Mouse (Mus musculus): ENCODE measurements at regions not wholly inside any gene's neighbourhood (a gene's known extent, or its start where the extent isn't known, plus 50 kb on each side); places are given as distances from the start of the nearest gene placed in this dataset.

DNA sequence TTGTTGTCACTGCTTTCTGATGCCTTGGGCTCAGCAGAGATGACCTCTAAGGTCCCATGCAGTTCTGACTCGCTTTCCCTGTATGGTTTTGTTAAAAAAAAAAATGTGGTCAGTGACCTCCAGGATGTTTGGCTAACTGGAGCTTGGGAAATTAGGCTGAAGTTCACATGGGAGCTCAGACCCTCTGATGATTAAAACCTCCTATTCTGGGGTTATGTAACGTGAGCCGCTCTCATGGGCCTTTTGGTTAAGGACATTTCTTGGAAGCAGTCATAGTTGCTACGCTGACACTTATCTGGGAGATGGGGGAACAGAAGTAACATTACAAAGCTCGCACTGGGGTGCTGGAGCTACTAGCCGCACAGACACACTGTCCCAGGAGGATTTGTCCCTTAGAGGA lies 274.9 kb downstream of the Foxo1 start:
- Histone ChIP-seq H3K27ac (ENCODE audit: low read depth, low read length) (no peak overlapping the region), H3K9ac (replicated peaks; ENCODE audit: low read depth, low read length) (no peak overlapping the region), H3K9me3 (ENCODE audit: control insufficient read depth, low read length) (no peaks in the 10 kb centered on the region), H3K27me3 (ENCODE audit: control insufficient read depth, insufficient read depth, low read length) (no peaks in the 10 kb centered on the region), H3K36me3 (ENCODE audit: control insufficient read depth, insufficient read depth, low read length) (no peaks in the 10 kb centered on the region), H3K4me2 (ENCODE audit: low read depth, low read length) (no peak overlapping the region), H3K4me1 (ENCODE audit: control insufficient read depth, insufficient read depth, low read length) (no peaks in the 10 kb centered on the region), H3K4me3 (ENCODE audit: low read depth, low read length) (no peak overlapping the region)
- no peak for ATAC-seq (ENCODE audit: low read depth)
- WGBS, result 81% methylated on average over 6 of the region's 6 CpGs

DNA sequence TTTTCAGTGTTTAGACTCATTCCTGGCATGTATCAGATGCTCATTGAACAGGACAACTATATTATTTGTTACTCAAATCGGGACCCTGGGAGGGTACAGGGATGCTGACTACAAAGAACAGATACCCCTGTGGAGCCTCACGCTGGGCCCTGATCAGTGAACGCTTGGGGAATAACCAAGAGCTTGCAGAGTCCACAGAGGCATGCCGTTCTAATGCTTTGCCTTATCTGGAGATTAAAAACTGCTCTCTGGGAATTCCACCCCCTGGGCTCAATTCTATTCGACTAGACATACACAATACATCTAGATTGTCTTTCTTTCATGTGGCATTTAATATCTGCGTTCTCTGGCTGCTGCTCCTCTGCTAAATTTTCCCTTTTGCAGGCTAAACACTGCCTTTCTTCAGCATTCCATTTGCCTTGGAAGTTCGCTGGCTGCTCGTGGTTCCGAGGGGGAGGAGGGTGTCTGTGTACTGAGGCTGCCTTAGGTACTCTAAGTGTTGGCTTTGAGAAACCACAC lies 272.8 kb downstream of the Foxo1 start:
- no peak overlapping the region for H3K27ac ChIP-seq (ENCODE audit: low read depth, low read length)
- H3K4me3 ChIP-seq (ENCODE audit: low read depth, low read length), result no peak overlapping the region
- WGBS, result 33% methylated on average over 9 of the region's 9 CpGs
- no peak overlapping the region for H3K9ac ChIP-seq (replicated peaks; ENCODE audit: low read depth, low read length)
- H3K36me3 ChIP-seq (ENCODE audit: control insufficient read depth, insufficient read depth, low read length), result no peaks in the 10 kb centered on the region
- no peaks in the 10 kb centered on the region for H3K9me3 ChIP-seq (ENCODE audit: control insufficient read depth, low read length)
- H3K4me1 ChIP-seq (ENCODE audit: control insufficient read depth, insufficient read depth, low read length), result no peaks in the 10 kb centered on the region
- H3K4me2 ChIP-seq (ENCODE audit: low read depth, low read length), result no peak overlapping the region
- H3K27me3 ChIP-seq (ENCODE audit: control insufficient read depth, insufficient read depth, low read length), result no peaks in the 10 kb centered on the region
- ATAC-seq (ENCODE audit: low read depth), result no peak

DNA sequence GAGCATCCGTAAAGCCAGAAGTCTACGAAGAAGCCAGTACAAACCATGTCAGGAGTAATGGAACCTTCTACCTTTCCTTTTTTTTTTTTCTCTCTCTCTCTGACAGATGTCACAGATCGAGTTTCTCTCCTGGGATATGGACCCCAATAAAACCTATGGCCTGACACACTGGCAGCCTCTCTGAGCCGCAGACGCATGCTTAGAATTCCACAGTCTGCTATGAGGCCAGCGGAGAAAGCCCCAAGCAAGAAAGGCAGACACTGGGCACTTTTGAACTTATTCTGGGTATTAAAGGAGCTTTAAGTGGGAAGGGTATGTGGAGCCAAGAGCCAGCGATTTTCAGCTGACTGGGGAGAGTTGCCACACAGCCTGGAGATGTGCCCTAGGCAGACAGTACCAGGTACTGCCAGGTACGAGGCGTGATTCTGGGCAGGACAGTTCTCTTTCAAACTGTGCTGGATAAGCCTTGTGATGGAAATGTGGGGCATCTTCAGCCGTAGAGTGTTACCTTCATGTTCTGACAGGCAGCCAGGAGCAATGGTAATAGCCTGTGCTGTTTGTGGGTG lies 271.8 kb downstream of the Foxo1 start:
- Histone ChIP-seq H3K4me3 (ENCODE audit: low read depth, low read length) (no peak overlapping the region), H3K4me2 (ENCODE audit: low read depth, low read length) (no peak overlapping the region), H3K27me3 (ENCODE audit: control insufficient read depth, insufficient read depth, low read length) (no peaks in the 10 kb centered on the region), H3K27ac (ENCODE audit: low read depth, low read length) (no peak overlapping the region), H3K36me3 (ENCODE audit: control insufficient read depth, insufficient read depth, low read length) (no peaks in the 10 kb centered on the region), H3K4me1 (ENCODE audit: control insufficient read depth, insufficient read depth, low read length) (no peaks in the 10 kb centered on the region), H3K9me3 (ENCODE audit: control insufficient read depth, low read length) (no peaks in the 10 kb centered on the region), H3K9ac (replicated peaks; ENCODE audit: low read depth, low read length) (no peak overlapping the region)
- WGBS, result 52% methylated on average over 10 of the region's 10 CpGs
- ATAC-seq (ENCODE audit: low read depth), result no peak

DNA sequence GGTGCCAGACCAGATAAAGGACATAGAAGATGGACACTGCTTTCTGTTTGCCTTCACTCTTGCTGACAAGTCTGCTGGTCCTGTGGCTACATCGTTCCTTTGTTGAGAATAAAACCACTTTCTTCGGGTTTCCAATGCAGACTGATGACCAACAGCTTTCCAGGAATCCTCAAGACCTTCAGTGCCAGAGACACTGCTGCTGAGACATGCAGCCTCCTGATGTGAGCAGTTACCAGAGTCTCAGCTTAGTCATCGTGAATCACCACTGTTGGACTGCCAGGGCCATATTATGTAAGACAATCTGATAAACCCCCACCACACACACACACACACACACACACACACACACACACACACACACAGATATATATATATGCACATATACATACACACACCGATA lies 270.2 kb downstream of the Foxo1 start:
- H3K27ac ChIP-seq (ENCODE audit: low read depth, low read length), result no peak overlapping the region
- H3K4me3 ChIP-seq (ENCODE audit: low read depth, low read length), result no peak overlapping the region
- H3K9ac ChIP-seq (replicated peaks; ENCODE audit: low read depth, low read length), result no peak overlapping the region
- WGBS, result 83% methylated on average over 4 of the region's 4 CpGs
- H3K36me3 ChIP-seq (ENCODE audit: control insufficient read depth, insufficient read depth, low read length), result no peaks in the 10 kb centered on the region
- no peaks in the 10 kb centered on the region for H3K9me3 ChIP-seq (ENCODE audit: control insufficient read depth, low read length)
- no peaks in the 10 kb centered on the region for H3K4me1 ChIP-seq (ENCODE audit: control insufficient read depth, insufficient read depth, low read length)
- H3K27me3 ChIP-seq (ENCODE audit: control insufficient read depth, insufficient read depth, low read length), result no peaks in the 10 kb centered on the region
- H3K4me2 ChIP-seq (ENCODE audit: low read depth, low read length), result no peak overlapping the region
- no peak for ATAC-seq (ENCODE audit: low read depth)

DNA sequence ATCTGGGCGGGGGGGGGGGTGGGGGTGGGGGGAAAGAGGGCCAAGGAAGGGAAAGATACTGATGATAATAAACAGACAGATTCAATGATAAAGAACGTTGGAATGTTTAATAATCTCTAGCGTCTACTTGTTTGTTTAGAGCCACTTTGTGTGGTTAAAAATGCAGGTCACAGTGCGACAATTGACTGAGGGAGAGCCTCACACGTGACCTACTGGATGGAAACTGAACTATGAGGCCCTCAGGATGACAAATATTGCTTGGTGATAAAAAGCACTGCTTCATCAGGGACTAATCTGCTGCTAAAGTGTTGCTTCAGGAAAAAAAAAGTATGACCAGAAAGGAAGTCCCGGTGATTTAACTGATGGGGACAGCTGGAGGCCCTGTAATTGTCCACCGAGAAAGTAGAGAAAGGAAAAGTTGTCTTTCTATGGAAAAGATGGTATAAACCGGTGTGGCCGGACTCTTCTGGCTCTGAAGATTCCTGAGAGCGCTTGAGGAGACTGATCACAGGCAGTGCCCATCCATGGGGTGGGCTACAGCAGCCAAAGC lies 269.3 kb downstream of the Foxo1 start:
- Histone ChIP-seq H3K36me3 (ENCODE audit: control insufficient read depth, insufficient read depth, low read length) (no peaks in the 10 kb centered on the region), H3K9ac (replicated peaks; ENCODE audit: low read depth, low read length) (no peak overlapping the region), H3K4me1 (ENCODE audit: control insufficient read depth, insufficient read depth, low read length) (no peaks in the 10 kb centered on the region), H3K4me3 (ENCODE audit: low read depth, low read length) (no peak overlapping the region), H3K27me3 (ENCODE audit: control insufficient read depth, insufficient read depth, low read length) (no peaks in the 10 kb centered on the region), H3K27ac (ENCODE audit: low read depth, low read length) (no peak overlapping the region), H3K4me2 (ENCODE audit: low read depth, low read length) (no peak overlapping the region), H3K9me3 (ENCODE audit: control insufficient read depth, low read length) (no peaks in the 10 kb centered on the region)
- WGBS, result 87% methylated on average over 10 of the region's 10 CpGs
- ATAC-seq (ENCODE audit: low read depth), result no peak

DNA sequence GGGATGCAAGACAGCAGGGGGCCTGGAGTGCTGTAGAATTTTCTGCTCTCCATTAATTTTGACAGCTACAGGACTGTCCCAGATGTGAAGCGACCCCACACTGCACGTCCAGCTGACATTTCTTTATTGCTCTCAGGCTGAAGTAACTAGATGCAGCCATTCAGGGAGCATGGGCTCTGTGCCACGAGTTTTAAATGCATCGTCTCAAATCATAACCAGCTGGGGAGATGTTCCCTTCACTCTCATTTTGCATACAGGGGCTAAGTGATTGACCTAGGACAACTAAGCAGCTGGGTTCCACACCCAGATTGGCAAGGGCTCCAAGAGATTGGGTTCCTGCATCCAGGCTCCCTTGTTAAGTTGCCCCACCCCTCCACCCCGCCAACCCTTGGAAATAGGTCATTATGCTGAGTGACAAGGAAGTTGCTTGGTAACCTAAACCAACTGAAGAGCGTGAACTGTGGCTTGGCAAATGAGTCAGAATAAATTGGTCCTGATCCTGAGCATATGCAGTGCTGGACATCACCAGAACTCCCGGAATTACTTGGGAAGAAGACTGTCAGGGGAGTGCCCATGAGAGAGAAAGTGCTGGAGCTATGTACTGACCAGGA lies 267.4 kb downstream of the Foxo1 start:
- Histone ChIP-seq H3K27me3 (ENCODE audit: control insufficient read depth, insufficient read depth, low read length) (no peaks in the 10 kb centered on the region), H3K9me3 (ENCODE audit: control insufficient read depth, low read length) (no peaks in the 10 kb centered on the region), H3K4me3 (ENCODE audit: low read depth, low read length) (no peak overlapping the region), H3K4me2 (ENCODE audit: low read depth, low read length) (no peak overlapping the region), H3K9ac (replicated peaks; ENCODE audit: low read depth, low read length) (no peak overlapping the region), H3K27ac (ENCODE audit: low read depth, low read length) (no peak overlapping the region), H3K36me3 (ENCODE audit: control insufficient read depth, insufficient read depth, low read length) (no peaks in the 10 kb centered on the region), H3K4me1 (ENCODE audit: control insufficient read depth, insufficient read depth, low read length) (no peaks in the 10 kb centered on the region)
- WGBS, result 39% methylated on average over 7 of the region's 7 CpGs
- peak; percentile 58 for ATAC-seq (ENCODE audit: low read depth)

DNA sequence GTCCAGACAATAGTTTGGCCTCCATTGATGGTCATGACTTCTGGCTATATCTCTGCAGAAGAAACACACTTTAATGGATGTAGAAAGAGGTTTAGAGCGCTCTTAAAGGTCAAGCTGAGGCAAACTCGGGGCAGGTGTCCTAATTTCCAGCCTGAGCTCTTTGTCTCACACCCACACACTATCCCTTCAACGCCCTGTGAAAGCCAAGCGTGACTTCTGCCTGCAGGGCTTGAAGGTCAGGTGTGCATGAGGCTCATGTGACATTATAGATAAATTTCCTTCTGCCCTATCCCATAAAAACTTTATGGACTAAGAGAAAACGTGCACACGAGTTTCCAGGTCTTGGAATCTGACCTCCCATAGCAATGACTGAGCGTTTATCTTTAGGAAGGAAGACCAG lies 266.0 kb downstream of the Foxo1 start:
- Histone ChIP-seq H3K36me3 (ENCODE audit: control insufficient read depth, insufficient read depth, low read length) (no peaks in the 10 kb centered on the region), H3K9ac (replicated peaks; ENCODE audit: low read depth, low read length) (no peak overlapping the region), H3K4me3 (ENCODE audit: low read depth, low read length) (no peak overlapping the region), H3K9me3 (ENCODE audit: control insufficient read depth, low read length) (no peaks in the 10 kb centered on the region), H3K27ac (ENCODE audit: low read depth, low read length) (no peak overlapping the region), H3K4me2 (ENCODE audit: low read depth, low read length) (no peak overlapping the region), H3K27me3 (ENCODE audit: control insufficient read depth, insufficient read depth, low read length) (no peaks in the 10 kb centered on the region), H3K4me1 (ENCODE audit: control insufficient read depth, insufficient read depth, low read length) (no peaks in the 10 kb centered on the region)
- no peak for ATAC-seq (ENCODE audit: low read depth)
- WGBS, result 77% methylated on average over 7 of the region's 7 CpGs

DNA sequence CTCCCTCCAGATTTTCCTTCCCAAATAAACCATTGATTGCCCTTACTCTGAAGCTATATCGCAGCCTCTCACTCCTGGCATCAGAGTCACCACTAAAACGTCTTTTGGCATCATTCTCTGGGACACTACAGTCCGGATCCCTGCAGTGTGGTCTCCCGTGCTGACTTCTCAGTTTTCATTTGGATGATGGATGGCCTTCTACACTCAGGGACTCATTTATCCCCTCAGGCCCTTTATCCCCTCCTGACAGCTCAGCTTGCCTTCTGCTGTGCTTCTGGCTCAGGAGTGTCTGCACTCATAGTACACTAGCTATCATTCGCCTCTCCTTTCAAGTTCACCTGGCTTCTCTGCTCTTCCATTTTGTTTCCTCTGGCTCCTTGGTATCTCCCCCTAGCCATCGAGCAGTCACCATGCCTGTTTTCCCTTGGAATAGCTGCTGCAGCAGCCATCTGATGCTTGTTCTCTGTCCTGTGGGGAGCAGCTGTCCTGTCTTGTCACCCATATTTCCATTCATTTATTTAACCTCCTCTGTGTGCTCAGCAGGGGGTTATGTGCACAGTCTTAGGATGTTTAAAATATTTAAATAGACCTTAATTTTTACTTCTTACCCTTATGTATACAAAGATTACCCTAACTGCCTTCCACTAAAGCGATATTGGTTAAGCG lies 263.7 kb downstream of the Foxo1 start:
- WGBS, result 49% methylated on average over 8 of the region's 8 CpGs
- Histone ChIP-seq H3K27me3 (ENCODE audit: control insufficient read depth, insufficient read depth, low read length) (no peaks in the 10 kb centered on the region), H3K4me3 (ENCODE audit: low read depth, low read length) (no peak overlapping the region), H3K4me1 (ENCODE audit: control insufficient read depth, insufficient read depth, low read length) (no peaks in the 10 kb centered on the region), H3K4me2 (ENCODE audit: low read depth, low read length) (no peak overlapping the region), H3K9ac (replicated peaks; ENCODE audit: low read depth, low read length) (no peak overlapping the region), H3K36me3 (ENCODE audit: control insufficient read depth, insufficient read depth, low read length) (no peaks in the 10 kb centered on the region), H3K27ac (ENCODE audit: low read depth, low read length) (no peak overlapping the region), H3K9me3 (ENCODE audit: control insufficient read depth, low read length) (no peaks in the 10 kb centered on the region)
- no peak for ATAC-seq (ENCODE audit: low read depth)

DNA sequence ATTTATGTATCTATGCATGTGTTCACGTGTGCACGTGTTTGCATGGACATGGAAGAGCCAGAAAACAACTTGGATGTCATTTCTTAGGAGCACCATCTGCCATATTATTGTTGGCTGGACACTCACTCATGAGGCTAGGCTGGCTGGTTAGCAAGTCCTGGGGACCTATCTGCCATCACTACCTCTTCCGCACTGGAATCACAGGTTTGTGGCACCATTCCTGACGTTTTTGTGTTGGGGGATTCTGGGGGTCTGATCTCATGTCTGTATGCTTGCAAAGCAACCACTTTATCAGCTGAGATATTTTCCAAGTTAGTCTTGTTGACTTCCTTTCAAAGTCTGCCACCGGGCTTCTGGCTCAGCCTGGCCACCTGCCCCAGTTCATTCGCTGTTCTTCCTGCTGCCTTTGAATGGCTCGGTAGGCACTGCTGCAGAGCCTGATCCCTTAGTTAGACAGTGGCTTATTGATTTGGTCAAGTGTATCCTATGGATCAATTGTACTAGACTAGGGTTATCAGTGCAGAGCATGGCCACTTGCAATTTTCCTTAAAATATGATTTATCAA lies 262.4 kb downstream of the Foxo1 start:
- no peak overlapping the region for H3K27ac ChIP-seq (ENCODE audit: low read depth, low read length)
- H3K36me3 ChIP-seq (ENCODE audit: control insufficient read depth, insufficient read depth, low read length), result no peaks in the 10 kb centered on the region
- WGBS, result 89% methylated on average over 7 of the region's 7 CpGs
- H3K9me3 ChIP-seq (ENCODE audit: control insufficient read depth, low read length), result no peaks in the 10 kb centered on the region
- H3K4me2 ChIP-seq (ENCODE audit: low read depth, low read length), result no peak overlapping the region
- no peak overlapping the region for H3K9ac ChIP-seq (replicated peaks; ENCODE audit: low read depth, low read length)
- no peaks in the 10 kb centered on the region for H3K4me1 ChIP-seq (ENCODE audit: control insufficient read depth, insufficient read depth, low read length)
- ATAC-seq (ENCODE audit: low read depth), result no peak
- no peaks in the 10 kb centered on the region for H3K27me3 ChIP-seq (ENCODE audit: control insufficient read depth, insufficient read depth, low read length)
- H3K4me3 ChIP-seq (ENCODE audit: low read depth, low read length), result no peak overlapping the region

Data from neural tube, embryonic 14.5 days (tissue).